Mouse (Mus musculus): ENCODE results near the gene Zbtb8os. TPM values are rescaled to one million over a fixed set of nuclear protein-coding genes. Genes with fewer than 3 reads are reported as not detected.

Zbtb8os gene
- polyA plus RNA-seq, 1 experiment = 1.6 TPM

- no peak for TF ChIP-seq GATA1 (IDR thresholded peaks at IDR 0.05; ENCODE audit: low read length)
Observed at GRCm38 (mm10) chr4:129383586-129383985, 48.1 kb downstream of the Zbtb8os start.

- TF ChIP-seq GATA1 (IDR thresholded peaks at IDR 0.05; ENCODE audit: low read length) = no peak
Observed at GRCm38 (mm10) chr4:129384440-129384839, 48.9 kb downstream of the Zbtb8os start.

GRCm38 (mm10) chr4:129385685-129386084 lies 50.2 kb downstream of the Zbtb8os start:
- no peak for TF ChIP-seq GATA1 (IDR thresholded peaks at IDR 0.05; ENCODE audit: low read length)

- TF ChIP-seq GATA1 (IDR thresholded peaks at IDR 0.05; ENCODE audit: low read length) = peak; percentile 73
Observed at GRCm38 (mm10) chr4:129386269-129386946, 50.9 kb downstream of the Zbtb8os start.

GRCm38 (mm10) chr4:129386989-129387388 lies 51.5 kb downstream of the Zbtb8os start:
- no peak for TF ChIP-seq GATA1 (IDR thresholded peaks at IDR 0.05; ENCODE audit: low read length)

- TF ChIP-seq GATA1 (IDR thresholded peaks at IDR 0.05; ENCODE audit: low read length) = no peak
Observed at GRCm38 (mm10) chr4:129388404-129388803, 52.9 kb downstream of the Zbtb8os start.

GRCm38 (mm10) chr4:129390216-129390743 lies 54.8 kb downstream of the Zbtb8os start:
- no peak for TF ChIP-seq GATA1 (IDR thresholded peaks at IDR 0.05; ENCODE audit: low read length)

GRCm38 (mm10) chr4:129390936-129391557 lies 55.6 kb downstream of the Zbtb8os start:
- no peak for TF ChIP-seq GATA1 (IDR thresholded peaks at IDR 0.05; ENCODE audit: low read length)

- TF ChIP-seq GATA1 (IDR thresholded peaks at IDR 0.05; ENCODE audit: low read length) = no peak
Observed at GRCm38 (mm10) chr4:129394089-129394870, 58.8 kb downstream of the Zbtb8os start.

GRCm38 (mm10) chr4:129396960-129397359 lies 61.5 kb downstream of the Zbtb8os start:
- no peak for TF ChIP-seq GATA1 (IDR thresholded peaks at IDR 0.05; ENCODE audit: low read length)

GRCm38 (mm10) chr4:129399813-129400212 lies 64.3 kb downstream of the Zbtb8os start:
- no peak for TF ChIP-seq GATA1 (IDR thresholded peaks at IDR 0.05; ENCODE audit: low read length)

Other genes with a start within 250 kb of the Zbtb8os start
- gene Tmem54, start 230.1 kb upstream of the Zbtb8os start, polyA plus RNA-seq (2012) = not detected in 2 replicates
- not detected in 2 replicates for gene Hpca, start 213.7 kb upstream of the Zbtb8os start, polyA plus RNA-seq (2012)
- gene Fndc5, start 198.7 kb upstream of the Zbtb8os start, polyA plus RNA-seq (2012) = 0.19 and 0.56 TPM in 2 replicates
- 3.1 and 4.0 TPM in 2 replicates for gene S100pbp, start 146.0 kb upstream of the Zbtb8os start, polyA plus RNA-seq (2012)
- 59.1 and 88.4 TPM in 2 replicates for gene Yars, start 145.9 kb upstream of the Zbtb8os start, polyA plus RNA-seq (2012)
- gene C77080, start 74.3 kb upstream of the Zbtb8os start, polyA plus RNA-seq (2012) = 85.3 and 86.0 TPM in 2 replicates
- gene Sync, start 48.1 kb upstream of the Zbtb8os start, polyA plus RNA-seq (2012) = 0.30 and 0.36 TPM in 2 replicates
- gene Rbbp4, start 325 bp upstream of the Zbtb8os start, polyA plus RNA-seq (2012) = 43.9 and 60.0 TPM in 2 replicates
- 1.4 and 1.6 TPM in 2 replicates for gene Zbtb8a, start 42.4 kb downstream of the Zbtb8os start, polyA plus RNA-seq (2012)
- not detected in 2 replicates for gene Zbtb8b, start 105.2 kb downstream of the Zbtb8os start, polyA plus RNA-seq (2012)
- gene Bsdc1, start 125.9 kb downstream of the Zbtb8os start, polyA plus RNA-seq (2012) = 33.0 and 35.8 TPM in 2 replicates
- gene Tssk3, start 155.3 kb downstream of the Zbtb8os start, polyA plus RNA-seq (2012) = not detected in 2 replicates
- gene Fam229a, start 155.5 kb downstream of the Zbtb8os start, polyA plus RNA-seq (2012) = 0.29 and 0.37 TPM in 2 replicates
- gene Marcksl1, start 177.9 kb downstream of the Zbtb8os start, polyA plus RNA-seq (2012) = 53.1 and 74.7 TPM in 2 replicates
- gene Hdac1, start 207.0 kb downstream of the Zbtb8os start, polyA plus RNA-seq (2012) = 64.1 and 71.1 TPM in 2 replicates
- gene Lck, start 237.9 kb downstream of the Zbtb8os start, polyA plus RNA-seq (2012) = 2.6 TPM in 2 replicates
- not detected in 2 replicates for gene Fam167b, start 242.9 kb downstream of the Zbtb8os start, polyA plus RNA-seq (2012)